Mouse (Mus musculus): ENCODE results near the gene Atraid.
"Not testable (repeated sequence)": the region's sequence is repeated elsewhere in the genome, so short reads cannot be mapped to it uniquely, and the experiment has no call there.

Atraid gene

DNA sequence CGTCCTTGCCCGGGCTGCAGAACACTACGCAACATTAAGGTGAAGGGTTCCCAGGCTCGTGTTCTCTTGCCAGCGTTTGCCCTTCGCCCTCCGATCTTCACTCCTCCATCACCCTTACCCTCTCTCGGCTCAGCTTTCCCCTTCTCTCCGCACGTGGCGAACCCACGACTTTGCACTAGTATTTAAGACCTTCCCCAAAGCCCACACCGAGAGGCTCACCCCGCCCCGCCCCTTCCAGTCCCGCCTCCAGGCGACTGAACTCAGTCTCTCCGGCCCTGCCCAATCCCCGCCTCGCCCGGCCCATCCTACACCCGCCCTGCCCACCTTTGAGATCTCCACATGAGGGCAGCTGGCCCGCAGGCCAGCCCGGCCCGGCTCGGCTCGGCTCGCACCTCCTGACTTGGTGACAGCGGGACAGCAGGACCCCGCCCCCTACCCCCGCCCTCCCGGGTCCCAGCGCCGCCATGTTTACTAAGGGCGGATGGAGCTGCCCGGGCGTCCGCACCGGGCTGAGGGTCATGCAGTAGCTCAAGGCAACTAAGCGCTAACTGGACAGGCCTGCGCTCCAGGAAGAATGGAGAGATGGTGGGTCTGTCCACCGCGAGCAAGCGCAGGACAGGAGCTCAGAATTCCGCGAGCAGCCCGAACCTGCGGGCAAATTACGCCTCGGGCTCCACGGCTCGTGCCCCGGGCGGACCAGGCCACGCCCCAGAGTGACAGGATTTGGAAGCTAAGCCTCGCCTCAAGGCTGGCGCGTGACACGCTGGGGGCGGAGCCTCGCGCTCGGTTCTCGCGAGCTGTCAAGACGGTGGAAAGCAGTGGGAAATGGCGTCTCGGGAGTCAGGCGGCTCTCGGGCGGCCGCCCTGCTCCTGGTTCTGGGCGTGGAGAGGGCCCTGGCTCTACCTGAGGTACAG, at the start of gene Atraid:
TSS of gene Atraid (plus strand) at position 465 of the 915 bp plus-strand sequence.
- DNase-seq (ENCODE audit: low spot score in 2 of 2) = peak; percentile 96 to 98

- DNase-seq (ENCODE audit: low spot score in 2 of 2) = no peak
Measured at GRCm38 (mm10) chr5:30999324-30999723, 48.8 kb upstream of the Atraid start.

- DNase-seq (ENCODE audit: low spot score in 2 of 2) = no peak
Measured at GRCm38 (mm10) chr5:31000122-31000521, 48.0 kb upstream of the Atraid start.

- DNase-seq (ENCODE audit: low spot score in 2 of 2) = no peak
Measured at GRCm38 (mm10) chr5:31000993-31001392, 47.1 kb upstream of the Atraid start.

DNA sequence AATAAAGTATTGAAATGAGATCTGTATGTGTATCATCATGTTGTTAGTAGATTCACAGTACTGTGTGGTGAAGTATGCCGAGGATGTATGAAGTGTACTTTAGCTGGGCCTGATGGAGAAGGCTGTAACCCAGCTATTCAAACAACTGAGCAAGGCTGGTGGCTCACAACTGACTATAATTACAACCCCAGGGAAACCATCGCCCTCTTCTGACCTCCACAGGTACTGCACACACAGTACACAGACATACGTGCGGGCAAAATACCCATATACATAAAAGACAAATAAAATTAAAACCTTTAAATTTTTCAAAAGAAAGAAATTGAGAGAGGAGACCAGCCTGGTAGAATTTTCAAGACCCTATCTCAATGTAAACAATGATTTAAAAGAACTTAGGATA, 46.6 kb upstream of the Atraid start:
- DNase-seq (ENCODE audit: low spot score in 2 of 2) = no peak

GRCm38 (mm10) chr5:31004184-31004583, 43.9 kb upstream of the Atraid start:
- peak; percentile 68 to 82 for DNase-seq (ENCODE audit: low spot score in 2 of 2)

DNA sequence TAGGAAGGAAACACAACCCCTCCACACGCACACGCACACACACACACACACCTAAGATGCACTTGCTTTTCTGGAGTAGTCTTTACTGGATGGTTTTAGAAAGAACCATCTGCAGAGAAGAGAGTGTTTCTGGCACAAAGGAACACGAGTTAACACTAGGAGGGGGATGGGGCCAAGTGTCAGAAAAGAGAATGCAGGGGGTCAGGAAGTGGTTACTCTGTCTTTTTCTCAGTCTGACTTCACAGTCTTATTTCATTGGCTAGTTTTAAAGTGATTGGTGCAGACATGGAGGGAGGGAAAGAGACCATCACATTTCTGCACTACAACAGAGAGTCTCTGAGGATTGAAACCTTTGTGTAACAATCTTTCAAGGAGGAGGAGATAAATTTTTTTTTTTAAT, 35.4 kb upstream of the Atraid start:
- DNase-seq (ENCODE audit: low spot score in 2 of 2) = no peak

DNA sequence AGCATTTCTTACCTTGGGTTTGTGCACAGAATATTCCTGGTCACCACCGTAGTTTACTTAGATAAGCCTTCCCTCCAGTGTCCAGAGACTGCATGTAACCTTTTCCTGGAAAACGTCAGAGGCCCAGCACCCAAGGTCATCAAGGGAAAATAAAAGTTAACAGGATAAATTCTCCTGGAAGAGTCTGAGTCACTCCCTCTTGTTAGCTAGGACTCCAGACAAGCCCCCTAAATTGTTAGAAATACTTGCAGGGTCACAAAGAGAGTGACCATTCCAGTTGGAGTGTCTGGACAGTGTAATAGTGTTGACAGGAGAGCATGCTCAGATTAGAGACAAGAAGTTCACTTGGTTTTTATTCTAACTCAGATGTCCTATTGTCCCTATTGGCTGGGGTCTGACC, 32.2 kb upstream of the Atraid start:
- DNase-seq (ENCODE audit: low spot score in 2 of 2) = no peak

DNA sequence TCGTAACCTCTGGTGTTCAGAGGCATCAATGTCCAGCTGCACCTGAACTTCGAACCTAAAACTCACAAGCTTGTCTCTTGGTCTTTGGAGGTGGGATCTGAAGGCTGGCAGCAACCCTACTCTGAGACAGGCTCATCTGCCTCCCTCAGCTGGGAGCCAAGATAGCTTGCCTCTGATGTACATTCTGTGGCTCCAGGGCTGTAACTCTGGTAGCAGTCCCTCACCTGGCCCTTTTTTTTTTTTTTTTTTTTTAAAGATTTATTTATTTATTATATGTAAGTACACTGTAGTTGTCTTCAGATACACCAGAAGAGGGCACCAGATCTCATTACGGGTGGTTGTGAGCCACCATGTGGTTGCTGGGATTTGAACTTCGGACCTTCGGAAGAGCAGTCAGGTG, 26.3 kb upstream of the Atraid start:
- not testable (repeated sequence) for DNase-seq (ENCODE audit: low spot score in 2 of 2)

DNA sequence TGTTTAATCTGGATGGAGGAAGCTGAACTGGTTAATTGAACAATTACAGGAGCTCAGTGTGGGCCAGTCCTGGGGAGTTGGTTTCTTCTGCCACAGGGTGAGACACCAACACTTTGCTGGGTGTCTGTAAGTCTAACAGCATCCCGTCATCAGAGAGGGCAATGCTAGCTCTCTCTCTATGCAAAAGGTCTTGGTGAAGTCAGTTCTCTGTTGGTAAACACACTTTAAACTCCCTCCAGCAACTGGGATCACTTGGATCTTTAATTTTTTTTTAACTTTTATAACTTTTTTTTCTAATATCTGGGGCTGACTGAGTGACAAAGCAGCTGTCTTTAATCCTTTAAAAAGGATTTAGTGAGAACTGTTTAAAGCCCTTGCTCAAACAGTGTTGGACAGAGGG, 25.4 kb upstream of the Atraid start:
- no peak for DNase-seq (ENCODE audit: low spot score in 2 of 2)

DNA sequence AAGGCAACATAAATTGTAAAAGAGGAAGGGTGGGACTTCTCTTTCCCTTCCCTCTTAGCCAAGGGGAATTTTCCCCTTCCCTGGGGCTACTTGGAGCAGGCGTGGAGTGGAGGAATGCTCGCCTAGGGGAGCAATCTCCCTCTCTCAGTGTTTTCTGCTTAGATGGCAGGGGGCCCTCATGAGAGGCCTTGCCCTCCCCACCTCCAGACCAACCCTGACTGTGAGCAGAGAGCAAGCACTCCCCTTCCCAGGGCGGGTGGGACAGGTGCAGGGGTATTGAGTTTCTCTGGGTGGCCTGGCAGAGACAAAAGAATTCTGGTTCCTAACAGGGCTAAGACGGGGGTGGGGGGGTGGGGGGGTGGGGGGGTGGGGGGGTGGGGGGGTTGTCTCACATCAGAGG, 24.9 kb upstream of the Atraid start:
- no peak for DNase-seq (ENCODE audit: low spot score in 2 of 2)

GRCm38 (mm10) chr5:31024641-31025040, 23.5 kb upstream of the Atraid start:
- no peak for DNase-seq (ENCODE audit: low spot score in 2 of 2)

DNA sequence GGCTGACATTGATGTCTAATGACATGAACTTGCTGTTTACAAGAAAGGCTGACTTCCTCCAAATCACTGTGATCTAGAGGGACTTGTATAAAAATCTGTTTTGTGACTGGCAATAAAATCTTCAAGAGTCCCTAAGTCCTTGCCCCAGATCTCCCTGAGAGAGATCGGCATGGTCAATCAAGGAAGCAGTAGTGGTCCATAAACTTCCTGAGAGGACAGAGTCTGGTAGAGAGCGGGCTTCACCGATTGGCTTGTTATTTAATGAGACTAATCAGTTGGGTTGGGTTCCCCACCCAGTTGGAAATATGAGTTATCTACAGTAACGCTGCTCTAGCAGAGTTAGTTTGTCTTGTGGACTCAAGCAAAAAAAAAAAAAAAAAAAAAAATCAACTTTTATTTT, 17.2 kb upstream of the Atraid start:
- DNase-seq (ENCODE audit: low spot score in 2 of 2) = no peak

- DNase-seq (ENCODE audit: low spot score in 2 of 2) = no peak
Measured at GRCm38 (mm10) chr5:31031508-31031907, 16.6 kb upstream of the Atraid start.

GRCm38 (mm10) chr5:31034669-31035068, 13.4 kb upstream of the Atraid start:
- DNase-seq (ENCODE audit: low spot score in 2 of 2) = no peak

DNA sequence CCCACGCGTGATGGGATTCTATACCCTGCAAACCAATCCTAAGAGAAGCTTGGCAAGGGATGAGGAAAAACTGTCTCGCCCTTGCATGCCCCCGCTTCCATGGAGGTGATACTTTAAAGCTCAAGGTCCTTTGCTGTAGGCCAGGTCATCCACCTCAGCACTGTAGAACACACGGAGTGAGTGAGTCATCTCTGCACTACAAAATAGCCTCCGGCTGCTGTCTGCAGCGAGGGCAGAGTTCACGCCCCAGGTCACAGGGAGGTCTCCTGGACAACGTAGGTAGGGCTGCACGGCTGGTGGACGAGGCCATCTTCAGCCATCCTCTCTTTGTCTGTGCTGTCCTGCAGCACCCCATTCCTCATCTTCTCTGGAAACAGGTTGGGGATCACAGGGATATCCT, 11.6 kb upstream of the Atraid start:
- DNase-seq (ENCODE audit: low spot score in 2 of 2) = not testable (repeated sequence)

- no peak for DNase-seq (ENCODE audit: low spot score in 2 of 2)
Measured at GRCm38 (mm10) chr5:31038171-31038845, 9.8 kb upstream of the Atraid start.

GRCm38 (mm10) chr5:31046416-31046815, 1.7 kb upstream of the Atraid start:
- no peak for DNase-seq (ENCODE audit: low spot score in 2 of 2)

GRCm38 (mm10) chr5:31047074-31047473, 1.0 kb upstream of the Atraid start:
- no peak for DNase-seq (ENCODE audit: low spot score in 2 of 2)

DNA sequence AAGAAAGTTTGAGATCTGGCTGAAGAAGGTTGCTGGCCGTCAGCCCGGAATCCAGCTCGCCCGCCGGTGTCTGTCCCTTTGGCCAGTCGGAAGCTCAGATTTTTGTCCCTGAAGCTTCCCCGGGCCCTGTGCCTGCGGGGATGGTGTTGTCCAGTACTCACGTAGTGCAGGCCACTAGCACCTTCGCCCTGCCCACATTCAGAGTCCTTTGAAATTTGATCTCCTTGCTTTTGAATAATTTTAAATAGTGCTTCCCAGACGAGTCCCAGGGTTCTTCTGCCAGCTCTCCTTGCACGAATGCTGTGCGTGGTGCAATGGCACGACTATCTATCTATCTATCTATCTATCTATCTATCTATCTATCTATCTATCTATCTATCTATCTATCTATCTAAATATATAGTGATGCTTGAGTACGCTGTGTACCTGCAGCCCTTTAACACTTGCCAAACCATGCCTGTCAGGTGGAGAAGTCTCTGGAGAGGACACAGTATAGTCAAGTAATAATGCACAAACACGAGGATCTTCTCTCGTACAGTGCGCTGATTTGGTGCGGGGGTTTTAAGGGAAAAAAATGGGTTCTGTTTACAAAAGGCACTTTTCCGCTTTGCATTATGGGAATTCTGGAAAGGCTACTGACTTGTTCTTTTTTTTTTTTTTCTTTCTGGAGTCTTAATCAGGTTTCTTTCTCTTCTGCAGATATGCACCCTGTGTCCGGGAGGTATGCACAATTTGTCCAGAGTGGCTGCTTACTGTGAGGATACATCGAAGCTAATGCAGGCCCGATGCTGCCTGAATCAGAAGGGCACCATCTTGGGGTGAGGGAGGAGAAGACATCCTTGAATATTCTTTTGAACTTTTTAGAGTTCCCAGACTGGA, 890 bp downstream of the Atraid start, which contains the start of gene Slc5a6:
TSS of gene Slc5a6 (minus strand) at position 162 of the 879 bp plus-strand sequence.
- peak in 1 of 2 experiments; percentile 25 for DNase-seq (ENCODE audit: low spot score in 2 of 2)

GRCm38 (mm10) chr5:31050427-31050826, 2.3 kb downstream of the Atraid start:
- no peak for DNase-seq (ENCODE audit: low spot score in 2 of 2)

DNA sequence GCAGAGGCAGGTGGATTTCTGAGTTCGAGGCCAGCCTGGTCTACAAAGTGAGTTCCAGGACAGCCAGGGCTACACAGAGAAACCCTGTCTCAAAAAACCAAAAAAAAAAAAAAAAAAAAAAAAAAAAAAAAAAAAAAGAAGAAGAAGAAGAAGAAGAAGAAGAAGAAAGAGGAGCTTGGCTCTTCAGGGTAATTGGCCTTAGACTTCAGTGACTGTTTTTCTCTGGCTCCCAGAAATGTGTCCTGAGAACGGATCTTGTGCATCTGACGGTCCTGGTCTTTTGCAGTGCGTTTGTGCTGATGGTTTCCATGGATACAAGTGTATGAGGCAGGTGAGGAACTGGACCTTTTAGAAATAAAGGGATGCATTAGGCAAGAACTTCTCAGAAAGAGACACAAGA, 5.6 kb downstream of the Atraid start:
- not testable (repeated sequence) for DNase-seq (ENCODE audit: low spot score in 2 of 2)

All from spleen, postnatal 14 days (tissue).